Mouse (Mus musculus) cerebellum, adult 11 months (tissue): ENCODE measurements around the gene Fam135a.

Experiments
- DNase-seq: peaks from one replicate; pipeline ENCODE4 v3.0.0; 2022

Gene Fam135a

GRCm38 (mm10) chr1:24099926-24100869, at the start of gene Fam135a:
Gene Fam135a (minus strand): TSS chr1:24100341.
- DNase-seq, result peak; percentile 88

GRCm38 (mm10) chr1:24143504-24143903, 43.4 kb upstream of the Fam135a start:
- no peak for DNase-seq

GRCm38 (mm10) chr1:24140555-24140954, 40.4 kb upstream of the Fam135a start:
- DNase-seq, result no peak

- DNase-seq, result peak; percentile 75
These were observed 37.0 kb upstream of the Fam135a start for GRCm38 (mm10) chr1:24137133-24137532.

- no peak for DNase-seq
These were observed 34.7 kb upstream of the Fam135a start for GRCm38 (mm10) chr1:24134792-24135191.

- no peak for DNase-seq
These were observed 33.7 kb upstream of the Fam135a start for GRCm38 (mm10) chr1:24133853-24134252.

GRCm38 (mm10) chr1:24127866-24128265, 27.7 kb upstream of the Fam135a start:
- DNase-seq, result no peak

GRCm38 (mm10) chr1:24124610-24125009, 24.5 kb upstream of the Fam135a start:
- DNase-seq, result no peak

- no peak for DNase-seq
These were observed 22.4 kb upstream of the Fam135a start for GRCm38 (mm10) chr1:24122582-24122981.

- no peak for DNase-seq
These were observed 8.0 kb upstream of the Fam135a start for GRCm38 (mm10) chr1:24107971-24108773.

- no peak for DNase-seq
These were observed 7.2 kb upstream of the Fam135a start for GRCm38 (mm10) chr1:24107378-24107777.

GRCm38 (mm10) chr1:24102579-24103149, 2.5 kb upstream of the Fam135a start:
- no peak for DNase-seq

GRCm38 (mm10) chr1:24100870-24101358, 773 bp upstream of the Fam135a start:
- no peak for DNase-seq

GRCm38 (mm10) chr1:24099541-24099925, 608 bp downstream of the Fam135a start:
- DNase-seq, result no peak

GRCm38 (mm10) chr1:24097541-24097940, 2.6 kb downstream of the Fam135a start:
- DNase-seq, result no peak

- no peak for DNase-seq
These were observed 7.7 kb downstream of the Fam135a start for GRCm38 (mm10) chr1:24092414-24092813.

- DNase-seq, result no peak
These were observed 9.5 kb downstream of the Fam135a start for GRCm38 (mm10) chr1:24090603-24091002.

- DNase-seq, result no peak
These were observed 10.0 kb downstream of the Fam135a start for GRCm38 (mm10) chr1:24090094-24090493.

GRCm38 (mm10) chr1:24086176-24086575, 14.0 kb downstream of the Fam135a start:
- no peak for DNase-seq

- DNase-seq, result no peak
These were observed 25.7 kb downstream of the Fam135a start for GRCm38 (mm10) chr1:24074396-24074795.

- no peak for DNase-seq
These were observed 26.5 kb downstream of the Fam135a start for GRCm38 (mm10) chr1:24073386-24074248.

- no peak for DNase-seq
These were observed 31.3 kb downstream of the Fam135a start for GRCm38 (mm10) chr1:24068830-24069229.
